Mouse (Mus musculus): ENCODE data around the gene Rccd1. TPM values are rescaled to one million over a fixed set of nuclear protein-coding genes. Genes with fewer than 3 reads are reported as not detected.
A peak's percentile ranks its signal among the peaks of the same experiment; 100 is the strongest.

Rccd1 gene
- polyA plus RNA-seq (2016; fragmentation: Nextera tagmentation; extraction: Ambion mirVana): 12.6 and 13.9 TPM in 2 replicates

DNA sequence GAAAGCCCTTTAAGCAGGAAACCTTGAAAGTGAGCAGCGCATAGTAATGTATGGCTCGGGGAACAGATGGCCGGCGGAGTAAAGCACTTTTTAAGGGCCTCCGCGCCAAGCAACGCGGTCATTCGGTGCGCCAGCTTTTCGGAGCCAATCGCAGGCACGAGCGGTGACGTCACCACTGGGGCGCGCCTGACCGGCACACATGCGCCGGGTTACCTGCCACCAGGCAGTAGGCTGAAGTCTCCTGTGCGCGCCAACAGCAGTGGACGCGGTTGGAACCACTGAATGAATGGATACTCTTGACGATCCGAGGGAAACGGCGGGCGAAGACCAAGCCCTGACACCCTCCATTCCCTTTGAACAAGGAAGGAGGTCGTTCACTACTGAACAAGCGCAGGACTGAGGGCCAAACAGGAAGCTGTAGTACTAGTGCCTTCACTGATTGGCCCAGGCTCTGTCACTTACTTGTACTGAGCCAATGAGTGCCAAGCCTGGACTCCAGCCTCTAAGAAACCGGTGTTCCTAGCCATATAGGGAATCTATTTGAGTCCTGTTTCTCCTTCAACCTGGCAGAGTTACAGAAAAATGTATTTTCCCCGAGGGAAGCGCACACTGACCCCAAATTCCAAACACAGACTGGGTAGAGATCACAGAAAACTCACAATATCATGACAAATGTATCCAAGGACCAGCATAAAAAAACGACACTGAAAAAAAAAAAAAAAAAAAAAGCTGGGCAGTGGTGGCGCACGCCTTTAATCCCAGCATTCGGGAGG, at the start of gene Rccd1:
TSS of gene Rccd1 (minus strand) at position 412 of the 773 bp plus-strand sequence.
- Histone ChIP-seq H3K27me3 (no peaks in the 10 kb centered on the region), H3K9ac (replicated peaks) (peak within 1 kb of the TSS; percentile 58), H3K27ac (peak within 1 kb of the TSS; percentile 82), H3K4me1 (replicated peaks) (peaks cover 13% of the 10 kb centered on the region), H3K4me3 (replicated peaks) (peak within 1 kb of the TSS; percentile 61), H3K4me2 (peak within 1 kb of the TSS; percentile 72), H3K9me3 (no peaks in the 10 kb centered on the region), H3K36me3 (peaks cover 61% of the 10 kb centered on the region)
- peak; percentile 98 for ATAC-seq (ENCODE audit: insufficient number of reproducible peaks, insufficient read depth, low FRiP score, low TSS enrichment, low read depth)
- 3% methylated on average over 38 of the region's 38 CpGs for WGBS

DNA sequence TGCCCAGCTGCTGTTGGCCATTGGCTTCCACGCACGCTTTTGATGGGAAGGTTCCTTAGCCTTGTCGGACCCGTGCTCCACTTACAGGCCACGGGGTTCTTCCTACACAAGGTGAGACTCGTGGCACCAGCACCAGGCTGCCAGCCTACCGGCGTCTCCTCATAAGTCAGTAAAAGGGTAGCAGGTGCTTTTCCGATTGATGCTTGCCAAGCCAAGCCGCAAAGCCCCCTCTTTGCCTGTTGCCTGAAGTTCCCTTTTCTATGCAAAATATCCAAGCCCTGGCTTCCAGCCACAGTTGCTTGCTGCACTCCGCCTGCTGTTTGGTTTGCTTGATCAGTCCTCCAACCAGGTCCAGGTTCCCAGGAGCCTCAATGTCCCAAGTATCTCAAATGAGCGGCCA, 49.6 kb upstream of the Rccd1 start:
- no peak overlapping the region for H3K9ac ChIP-seq (replicated peaks)
- WGBS: 83% methylated on average over 12 of the region's 12 CpGs
- H3K4me3 ChIP-seq (replicated peaks): no peak overlapping the region
- H3K9me3 ChIP-seq: no peaks in the 10 kb centered on the region
- no peaks in the 10 kb centered on the region for H3K27me3 ChIP-seq
- no peak overlapping the region for H3K27ac ChIP-seq
- ATAC-seq (ENCODE audit: insufficient number of reproducible peaks, insufficient read depth, low FRiP score, low TSS enrichment, low read depth): no peak
- peaks cover 14% of the 10 kb centered on the region for H3K4me1 ChIP-seq (replicated peaks)
- peaks cover 8% of the 10 kb centered on the region; the same call in 1 of the 2 replicates for H3K36me3 ChIP-seq
- H3K4me2 ChIP-seq: no peak overlapping the region

DNA sequence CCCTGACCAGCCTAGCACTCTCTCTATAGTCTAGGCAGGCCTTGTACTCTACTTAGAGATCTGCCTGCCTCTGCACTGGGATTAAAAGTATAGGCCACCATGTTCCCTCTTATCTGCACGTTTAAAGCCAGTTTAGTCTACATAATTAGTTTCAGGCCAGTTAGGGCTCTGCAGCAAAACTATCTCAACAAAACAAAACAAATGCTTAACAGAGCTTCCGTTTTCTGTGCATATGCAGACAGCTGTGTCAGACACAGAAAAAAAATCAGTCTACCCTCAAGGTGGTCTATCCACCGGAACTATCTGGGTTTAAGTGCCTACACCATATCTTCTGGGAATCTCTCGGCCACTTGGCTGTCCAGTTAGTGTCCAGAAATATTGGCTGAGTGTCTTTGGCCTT, 49.1 kb upstream of the Rccd1 start:
- no peak for ATAC-seq (ENCODE audit: insufficient number of reproducible peaks, insufficient read depth, low FRiP score, low TSS enrichment, low read depth)
- 70% methylated on average over 4 of the region's 4 CpGs for WGBS
- no peak overlapping the region for H3K4me3 ChIP-seq (replicated peaks)
- H3K36me3 ChIP-seq: peaks cover 7% of the 10 kb centered on the region
- no peaks in the 10 kb centered on the region for H3K27me3 ChIP-seq
- H3K4me1 ChIP-seq (replicated peaks): peaks cover 18% of the 10 kb centered on the region
- H3K9me3 ChIP-seq: no peaks in the 10 kb centered on the region
- H3K9ac ChIP-seq (replicated peaks): no peak overlapping the region
- H3K4me2 ChIP-seq: no peak overlapping the region
- no peak overlapping the region for H3K27ac ChIP-seq

DNA sequence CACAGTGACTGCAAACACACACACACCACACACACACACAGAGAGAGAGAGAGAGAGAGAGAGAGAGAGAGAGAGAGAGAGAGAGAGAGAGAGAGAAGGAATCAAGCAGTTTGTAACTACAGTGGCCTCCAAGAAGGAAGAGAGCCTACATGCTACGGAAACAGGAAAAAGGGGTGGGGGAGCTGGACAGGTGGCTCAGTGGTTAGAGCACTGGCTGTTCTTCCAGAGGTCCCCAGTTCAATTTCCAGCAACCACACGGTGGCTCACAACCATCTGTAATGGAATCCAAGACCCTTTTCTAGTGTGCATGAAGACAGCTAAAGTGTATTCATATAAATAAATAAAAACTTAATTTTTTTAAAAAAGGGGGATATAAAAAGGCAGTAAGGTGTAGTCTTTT, 48.4 kb upstream of the Rccd1 start:
- Histone ChIP-seq H3K9ac (replicated peaks) (no peak overlapping the region), H3K4me1 (replicated peaks) (peaks cover 19% of the 10 kb centered on the region), H3K4me2 (no peak overlapping the region), H3K4me3 (replicated peaks) (no peak overlapping the region), H3K27me3 (no peaks in the 10 kb centered on the region), H3K27ac (no peak overlapping the region), H3K9me3 (no peaks in the 10 kb centered on the region), H3K36me3 (peaks cover 11% of the 10 kb centered on the region)
- ATAC-seq (ENCODE audit: insufficient number of reproducible peaks, insufficient read depth, low FRiP score, low TSS enrichment, low read depth): no peak
- WGBS: 62% methylated on average over 2 of the region's 2 CpGs

DNA sequence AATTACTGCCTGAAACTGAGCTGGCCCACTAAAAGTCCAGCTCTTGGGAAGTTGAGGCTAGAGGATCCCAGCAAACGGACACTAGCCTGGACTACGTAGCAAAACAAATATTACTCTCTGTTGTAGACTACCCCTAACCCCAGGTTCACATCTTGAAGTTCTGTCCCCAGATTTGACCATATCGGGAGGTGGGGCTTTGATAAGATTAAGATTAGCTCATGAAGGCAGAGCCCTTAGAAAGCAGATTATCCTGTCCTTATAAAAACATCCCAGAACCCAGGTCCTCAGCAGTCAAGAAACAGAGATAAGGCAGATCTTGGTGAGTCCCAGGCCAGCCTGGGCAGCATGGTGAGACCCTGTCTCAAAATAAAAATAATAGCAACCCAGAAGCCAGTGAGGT, 47.9 kb upstream of the Rccd1 start:
- Histone ChIP-seq H3K9ac (replicated peaks) (no peak overlapping the region), H3K9me3 (no peaks in the 10 kb centered on the region), H3K36me3 (peaks cover 16% of the 10 kb centered on the region), H3K4me2 (no peak overlapping the region), H3K27me3 (no peaks in the 10 kb centered on the region), H3K27ac (no peak overlapping the region), H3K4me3 (replicated peaks) (no peak overlapping the region), H3K4me1 (replicated peaks) (peaks cover 19% of the 10 kb centered on the region)
- WGBS: 91% methylated on average over 3 of the region's 3 CpGs
- ATAC-seq (ENCODE audit: insufficient number of reproducible peaks, insufficient read depth, low FRiP score, low TSS enrichment, low read depth): no peak

DNA sequence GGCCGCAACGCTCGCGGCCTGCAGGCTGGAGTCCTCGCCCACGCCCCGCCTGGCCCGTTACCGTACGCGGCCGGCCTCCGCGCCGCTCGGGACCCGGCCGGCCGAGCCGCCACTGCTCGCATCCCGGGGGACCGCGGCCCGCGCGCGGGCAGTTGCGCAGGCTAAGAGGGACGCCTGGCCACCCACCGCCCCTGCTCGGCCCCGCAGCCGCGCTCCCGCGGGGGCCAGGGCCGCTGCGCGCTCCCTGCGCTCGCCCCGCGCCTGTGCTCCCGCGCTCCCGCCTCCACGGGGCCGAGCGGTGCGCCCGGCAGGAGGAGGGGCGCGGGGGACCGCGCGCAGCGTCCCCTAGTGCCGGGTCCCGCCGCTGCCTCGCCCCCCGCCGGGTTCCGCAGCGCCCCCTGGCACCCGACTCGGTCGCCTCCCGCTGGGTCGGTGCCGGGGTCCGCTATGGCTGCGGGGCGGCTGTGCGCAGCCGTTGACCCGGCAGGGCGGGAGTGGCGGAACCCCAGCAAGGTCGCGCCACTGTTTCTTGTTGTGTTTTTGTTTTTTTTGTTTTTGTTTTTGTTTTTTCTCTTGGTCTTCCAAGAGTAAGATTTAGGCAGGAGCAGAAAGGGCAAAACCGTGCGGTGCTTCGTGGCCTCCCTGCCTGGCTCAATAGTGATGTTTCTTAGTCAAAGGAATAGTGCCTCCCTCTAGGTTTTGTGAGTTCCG, 46.9 kb upstream of the Rccd1 start, which contains the start of gene Man2a2:
TSS of gene Man2a2 (minus strand) at position 335 of the 711 bp plus-strand sequence.
- Histone ChIP-seq H3K27me3 (no peaks in the 10 kb centered on the region), H3K27ac (peak within 1 kb of the TSS; percentile 87), H3K9ac (replicated peaks) (peak within 1 kb of the TSS; percentile 91), H3K4me3 (replicated peaks) (peak within 1 kb of the TSS; percentile 93), H3K36me3 (peaks cover 25% of the 10 kb centered on the region), H3K4me2 (peak within 1 kb of the TSS; percentile 67), H3K9me3 (no peaks in the 10 kb centered on the region), H3K4me1 (replicated peaks) (peaks cover 19% of the 10 kb centered on the region)
- WGBS: 1% methylated on average over 60 of the region's 86 CpGs
- 0 out of 2 replicates have a peak, but pooled peaks have one; percentile 38 for ATAC-seq (ENCODE audit: insufficient number of reproducible peaks, insufficient read depth, low FRiP score, low TSS enrichment, low read depth)

DNA sequence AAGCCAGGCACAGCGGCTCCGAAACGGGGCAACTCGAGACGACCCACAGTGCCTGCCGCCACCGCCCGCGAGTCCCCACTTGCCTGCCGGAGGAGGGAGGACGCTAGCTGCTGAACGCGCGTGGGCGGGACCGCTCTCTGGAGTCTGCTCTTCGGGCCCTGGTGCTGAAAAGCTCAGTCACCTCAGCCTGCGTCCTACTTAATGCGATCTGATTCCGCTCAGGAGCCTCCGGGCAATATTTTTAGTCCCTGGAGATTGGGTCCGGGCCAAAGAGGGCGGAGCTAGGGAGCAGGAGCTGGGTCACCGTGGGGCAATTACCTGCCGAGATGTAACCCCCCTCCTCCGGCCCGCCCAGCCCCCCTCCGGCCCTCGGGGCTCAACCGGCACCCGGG, 46.4 kb upstream of the Rccd1 start:
- Histone ChIP-seq H3K27me3 (no peaks in the 10 kb centered on the region), H3K36me3 (peaks cover 31% of the 10 kb centered on the region), H3K9ac (replicated peaks) (peak overlapping the region; percentile 91), H3K27ac (peak overlapping the region; percentile 87), H3K4me1 (replicated peaks) (peaks cover 19% of the 10 kb centered on the region), H3K4me2 (peak overlapping the region; percentile 67), H3K9me3 (no peaks in the 10 kb centered on the region), H3K4me3 (replicated peaks) (peak overlapping the region; percentile 93)
- peak; percentile 26 for ATAC-seq (ENCODE audit: insufficient number of reproducible peaks, insufficient read depth, low FRiP score, low TSS enrichment, low read depth)
- WGBS: under 1% methylated on average over 31 of the region's 31 CpGs

DNA sequence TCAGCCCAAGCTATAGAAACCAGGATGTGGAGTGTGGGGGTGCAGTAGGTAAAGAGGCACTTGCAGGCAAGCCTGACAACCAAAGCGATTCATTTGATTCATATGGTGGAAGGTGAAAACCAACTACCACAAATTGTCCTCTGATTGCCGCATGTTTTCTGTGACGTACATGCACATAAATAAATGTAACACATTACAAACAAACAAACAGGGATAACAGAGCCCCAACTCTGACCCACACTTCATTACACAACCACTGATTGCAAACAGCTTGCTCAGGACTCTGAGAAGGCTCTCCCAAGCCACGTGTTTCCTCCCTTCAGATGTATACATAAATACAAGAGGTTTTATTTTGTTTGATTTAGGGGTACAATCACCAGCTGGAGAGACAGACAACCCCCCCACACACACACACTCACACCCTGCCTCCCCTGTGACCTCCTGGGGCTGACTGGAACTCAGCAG, 45.7 kb upstream of the Rccd1 start:
- peaks cover 19% of the 10 kb centered on the region for H3K4me1 ChIP-seq (replicated peaks)
- H3K27me3 ChIP-seq: no peaks in the 10 kb centered on the region
- H3K4me2 ChIP-seq: peak overlapping the region; percentile 67
- peaks cover 32% of the 10 kb centered on the region for H3K36me3 ChIP-seq
- H3K4me3 ChIP-seq (replicated peaks): peak overlapping the region; percentile 93
- peak overlapping the region; percentile 87; the same call in 1 of the 2 replicates for H3K27ac ChIP-seq
- peak overlapping the region; percentile 91 for H3K9ac ChIP-seq (replicated peaks)
- WGBS: 24% methylated on average over 4 of the region's 4 CpGs
- no peak for ATAC-seq (ENCODE audit: insufficient number of reproducible peaks, insufficient read depth, low FRiP score, low TSS enrichment, low read depth)
- no peaks in the 10 kb centered on the region for H3K9me3 ChIP-seq

DNA sequence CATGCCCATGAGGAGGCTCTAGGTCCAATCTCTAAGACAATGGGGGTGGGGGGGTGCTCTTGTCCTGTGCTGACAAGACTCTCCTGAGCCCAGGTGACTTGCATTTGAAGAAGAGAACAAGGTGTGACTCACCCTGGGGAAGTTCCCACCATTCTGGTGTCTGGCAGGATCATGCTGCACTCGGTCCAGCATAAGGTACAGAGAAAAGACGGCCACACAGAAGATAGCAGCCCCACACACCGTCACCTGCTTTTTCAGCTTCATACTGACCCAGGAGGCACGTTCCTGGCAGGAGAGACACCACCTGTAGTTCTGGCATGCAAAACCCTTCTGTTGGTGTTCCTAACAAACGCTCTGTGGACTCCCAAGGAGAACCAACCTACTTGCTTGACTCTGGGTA, 45.2 kb upstream of the Rccd1 start:
- Histone ChIP-seq H3K27me3 (no peaks in the 10 kb centered on the region), H3K27ac (no peak overlapping the region), H3K9me3 (no peaks in the 10 kb centered on the region), H3K36me3 (peaks cover 37% of the 10 kb centered on the region), H3K4me3 (replicated peaks) (peak overlapping the region; percentile 93; the same call in 1 of the 2 replicates), H3K4me2 (peak overlapping the region; percentile 67), H3K9ac (replicated peaks) (no peak overlapping the region), H3K4me1 (replicated peaks) (peaks cover 19% of the 10 kb centered on the region)
- ATAC-seq (ENCODE audit: insufficient number of reproducible peaks, insufficient read depth, low FRiP score, low TSS enrichment, low read depth): no peak
- 58% methylated on average over 5 of the region's 5 CpGs for WGBS

DNA sequence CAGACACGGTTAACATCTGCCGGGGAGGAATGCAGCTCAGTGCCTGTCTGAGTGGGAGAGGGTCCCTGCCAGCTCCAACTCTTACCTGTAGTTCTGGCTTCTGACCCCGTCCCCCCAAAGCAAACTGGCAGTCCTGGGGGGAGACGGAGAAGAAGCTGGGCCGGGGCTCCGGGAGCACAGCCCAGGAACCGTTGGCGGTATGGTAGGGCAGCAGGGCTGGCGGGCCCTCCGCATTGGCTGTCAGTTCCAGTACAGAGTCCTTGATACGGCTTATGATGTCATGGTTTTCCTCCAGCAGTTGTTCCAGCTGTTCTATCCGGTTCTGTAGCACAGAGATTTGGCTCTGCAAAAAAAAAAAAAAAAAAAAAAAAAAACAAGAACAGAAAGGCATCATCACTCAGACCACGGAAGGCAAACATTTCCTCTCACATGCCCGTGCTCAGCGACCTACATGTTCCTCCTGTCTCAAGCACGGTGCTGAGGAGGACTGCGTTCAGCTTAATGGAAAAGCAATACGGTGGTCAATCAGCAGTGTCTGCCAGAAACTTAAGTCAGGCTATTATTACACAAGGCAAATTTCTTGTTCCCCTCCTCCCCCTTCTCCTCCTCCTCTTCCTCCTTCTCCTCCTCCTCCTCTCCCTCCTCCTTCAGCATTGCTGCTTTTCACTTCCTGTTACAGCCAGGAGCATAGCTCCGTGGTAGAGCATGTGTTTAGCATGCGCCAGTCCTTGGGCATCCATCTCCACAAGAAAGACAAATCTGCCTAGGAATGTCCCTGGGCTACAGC, 44.6 kb upstream of the Rccd1 start:
- H3K4me2 ChIP-seq: peak overlapping the region; percentile 67
- H3K4me1 ChIP-seq (replicated peaks): peaks cover 19% of the 10 kb centered on the region
- peaks cover 44% of the 10 kb centered on the region for H3K36me3 ChIP-seq
- peak overlapping the region; percentile 93; the same call in 1 of the 2 replicates for H3K4me3 ChIP-seq (replicated peaks)
- H3K27ac ChIP-seq: no peak overlapping the region
- no peaks in the 10 kb centered on the region for H3K27me3 ChIP-seq
- 78% methylated on average over 20 of the region's 20 CpGs for WGBS
- ATAC-seq (ENCODE audit: insufficient number of reproducible peaks, insufficient read depth, low FRiP score, low TSS enrichment, low read depth): no peak
- no peak overlapping the region for H3K9ac ChIP-seq (replicated peaks)
- no peaks in the 10 kb centered on the region for H3K9me3 ChIP-seq

DNA sequence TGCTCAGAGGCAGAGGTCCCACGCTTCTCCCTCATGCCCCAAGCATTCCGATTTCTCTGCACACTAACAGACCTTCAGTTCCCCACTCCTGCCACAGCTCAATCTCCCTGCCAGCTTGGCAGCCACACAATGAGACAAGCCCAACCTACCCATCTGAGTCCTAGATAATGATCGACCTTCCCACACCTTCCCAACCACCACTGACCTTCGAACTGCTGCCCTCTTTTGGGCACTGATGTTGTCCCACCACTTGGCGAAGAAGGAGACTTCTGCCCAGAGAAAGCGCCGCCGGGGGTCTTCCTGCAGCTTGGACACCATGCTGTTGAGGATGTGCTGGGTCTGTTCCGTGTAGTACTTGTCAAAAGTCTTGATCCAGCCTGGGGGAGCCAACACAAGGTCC, 43.8 kb upstream of the Rccd1 start:
- no peaks in the 10 kb centered on the region for H3K27me3 ChIP-seq
- no peak overlapping the region for H3K9ac ChIP-seq (replicated peaks)
- no peaks in the 10 kb centered on the region for H3K9me3 ChIP-seq
- H3K36me3 ChIP-seq: peaks cover 52% of the 10 kb centered on the region
- H3K4me3 ChIP-seq (replicated peaks): no peak overlapping the region
- no peak for ATAC-seq (ENCODE audit: insufficient number of reproducible peaks, insufficient read depth, low FRiP score, low TSS enrichment, low read depth)
- H3K27ac ChIP-seq: no peak overlapping the region
- H3K4me2 ChIP-seq: no peak overlapping the region
- WGBS: 86% methylated on average over 9 of the region's 9 CpGs
- H3K4me1 ChIP-seq (replicated peaks): peaks cover 19% of the 10 kb centered on the region

Data from limb, embryonic 12.5 days (tissue).